Mouse (Mus musculus) cerebral cortex, adult 2 months (tissue): Measurements from ENCODE around the gene Knl1.

Source experiments
- WGBS: fragments of 180-500 bp; shearing (Covaris S2); methylation state at CpG from one replicate; pipeline ENCODE4 v1.1.7; 2018; 5-methylcytosine and 5-hydroxymethylcytosine counted together

The Knl1 gene

DNA sequence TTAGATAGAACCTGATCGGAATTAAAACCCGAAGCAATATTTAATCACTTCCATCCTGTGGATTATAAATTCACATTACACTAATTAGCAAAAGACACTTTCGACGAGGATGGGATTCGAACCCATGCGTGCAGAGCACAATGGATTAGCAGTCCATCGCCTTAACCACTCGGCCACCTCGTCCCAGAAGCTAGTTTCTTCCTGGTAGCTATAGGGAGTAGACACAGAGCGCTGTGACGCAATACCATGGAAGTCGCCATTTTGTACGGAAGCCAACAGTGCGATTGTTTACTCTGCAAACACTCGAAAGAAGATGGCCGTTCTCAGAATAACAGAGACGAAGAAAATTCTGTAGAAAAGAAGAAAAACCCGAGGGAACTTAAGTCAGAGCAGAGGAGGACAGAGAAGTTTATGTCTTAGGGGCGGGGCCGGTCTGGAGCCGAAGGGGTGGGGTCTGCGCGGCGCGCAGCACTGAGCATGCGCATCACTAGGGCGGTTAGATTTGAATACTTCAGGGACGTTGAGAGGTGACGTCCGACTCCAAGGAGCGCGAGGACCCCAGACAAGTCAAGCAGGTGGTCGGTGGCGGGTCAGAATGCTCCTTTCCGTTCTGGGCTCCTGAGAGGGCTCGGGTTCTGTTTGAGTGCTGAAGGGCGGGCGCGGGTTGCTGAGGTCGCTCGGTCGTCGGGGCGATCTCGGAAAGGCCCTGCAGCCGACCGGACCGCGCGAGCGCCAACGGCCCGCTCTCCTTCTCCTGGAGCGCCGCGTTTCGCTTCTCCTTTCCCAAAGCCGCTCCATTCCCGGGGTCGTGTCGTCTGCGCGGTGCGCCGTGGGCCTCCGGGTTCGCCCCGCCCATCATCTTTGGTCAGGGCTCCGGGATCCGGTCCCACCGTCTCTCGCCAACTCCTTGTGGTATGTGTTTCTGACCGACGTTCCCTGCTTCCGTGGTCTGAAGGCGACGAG lies at the start of gene Knl1:
Gene Knl1 (plus strand): TSS at position 471 of the 963 bp plus-strand sequence.
- under 1% methylated on average over 76 of the region's 77 CpGs for WGBS

DNA sequence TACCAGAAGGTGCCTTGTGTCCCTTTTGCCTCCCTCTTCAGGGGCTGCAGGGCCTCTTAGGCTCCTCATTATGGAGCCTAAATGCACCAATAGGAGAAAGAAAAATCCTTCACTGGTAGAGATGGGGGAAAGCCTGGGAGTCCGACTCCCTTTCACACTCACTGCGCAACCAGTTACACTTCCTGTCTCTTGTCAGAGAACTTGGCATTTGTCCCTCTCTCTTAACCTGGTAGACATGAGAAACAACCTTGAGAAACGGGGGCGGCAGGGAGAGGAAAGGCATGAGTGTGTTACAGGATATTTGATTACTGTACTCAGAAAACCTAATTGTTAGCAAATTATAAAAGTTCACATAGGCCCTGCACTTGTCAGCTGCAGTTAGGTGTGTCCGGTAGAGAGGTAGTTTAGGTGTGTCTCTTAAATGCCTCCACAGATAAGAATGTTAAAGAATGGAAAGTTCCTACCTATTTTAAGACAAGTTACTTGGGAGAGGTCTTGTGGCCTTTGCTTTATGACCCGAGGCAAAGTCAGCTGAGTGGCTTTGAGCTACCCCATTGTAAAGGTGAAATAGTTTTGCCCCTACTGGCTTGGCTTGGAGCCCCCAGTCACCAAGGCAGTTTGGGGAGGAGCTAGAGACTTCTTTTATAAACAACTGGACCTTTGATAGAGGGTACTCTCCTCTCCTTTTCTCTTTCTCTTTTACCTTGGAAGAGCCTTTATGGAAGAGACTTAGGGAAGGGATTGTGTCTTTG lies 48.6 kb upstream of the Knl1 start:
- 83% methylated on average over 6 of the region's 6 CpGs for whole genome bisulfite sequencing

DNA sequence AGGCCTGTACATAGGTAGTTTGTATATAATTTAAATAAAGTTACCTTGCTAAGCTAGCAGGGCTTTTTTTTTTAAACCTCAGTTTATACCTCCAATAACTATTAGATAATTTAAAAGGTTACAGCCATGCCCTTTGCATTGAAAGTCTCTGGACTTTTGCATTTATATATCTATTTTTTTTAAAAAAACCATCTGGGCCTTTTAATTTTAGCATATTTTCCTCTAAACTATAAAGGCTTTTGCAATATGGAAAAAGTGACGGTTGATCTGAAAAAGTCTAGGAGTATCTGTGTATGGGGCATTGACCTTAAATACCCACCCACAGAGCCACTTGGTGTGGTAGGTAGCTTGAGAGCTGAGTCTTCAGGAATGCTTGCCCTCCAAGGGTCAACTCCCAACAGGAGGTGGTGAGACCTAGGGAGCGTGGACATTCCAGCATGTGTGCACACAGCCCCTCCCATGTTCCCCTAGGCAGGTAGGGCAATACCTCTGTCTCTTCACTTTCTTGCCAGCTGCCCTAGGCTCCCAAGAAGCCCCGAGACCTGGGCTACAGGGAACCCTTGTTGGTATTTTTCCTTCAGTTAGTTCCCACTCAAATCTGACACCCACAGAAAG lies 47.8 kb upstream of the Knl1 start:
- 77% methylated on average over 3 of the region's 3 CpGs for WGBS

DNA sequence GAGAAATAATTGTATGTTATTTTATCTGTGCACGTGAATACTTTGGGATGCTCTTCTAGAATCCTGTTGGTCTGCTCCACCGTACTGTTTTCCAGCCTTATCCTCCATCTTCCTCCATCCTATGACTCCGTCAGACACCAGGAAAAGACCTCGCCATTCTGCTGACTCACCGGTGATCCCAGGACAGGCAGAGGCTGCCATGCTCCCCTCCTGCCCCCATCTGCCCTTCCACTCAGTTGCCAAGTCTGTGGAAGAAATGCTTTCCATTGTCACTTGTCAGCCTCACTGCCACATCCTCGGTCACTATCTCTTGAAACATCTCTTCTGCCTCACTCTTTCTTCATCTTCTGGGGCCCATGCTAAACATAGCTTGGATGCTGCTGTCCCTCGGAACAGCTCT lies 40.0 kb upstream of the Knl1 start:
- 86% methylated on average over 7 of the region's 7 CpGs for WGBS

DNA sequence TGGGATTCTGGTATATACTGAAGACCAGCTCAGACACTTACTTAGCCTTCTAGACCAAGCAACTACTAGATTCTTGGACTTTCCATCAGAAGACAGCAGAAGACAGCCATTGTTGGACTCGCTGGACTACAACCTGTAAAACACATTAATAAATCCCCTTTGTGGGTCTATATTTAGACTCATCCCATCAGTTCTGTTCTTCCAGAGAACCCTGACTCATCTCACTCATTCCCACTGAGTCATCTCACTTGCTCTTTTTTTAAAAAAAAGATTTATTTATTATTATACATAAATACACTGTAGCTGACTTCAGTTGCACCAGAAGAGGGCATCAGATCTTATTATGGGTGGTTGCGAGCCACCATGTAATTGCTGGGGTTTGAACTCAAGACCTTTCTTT lies 37.5 kb upstream of the Knl1 start:
- 97% methylated on average over 2 of the region's 2 CpGs for WGBS

DNA sequence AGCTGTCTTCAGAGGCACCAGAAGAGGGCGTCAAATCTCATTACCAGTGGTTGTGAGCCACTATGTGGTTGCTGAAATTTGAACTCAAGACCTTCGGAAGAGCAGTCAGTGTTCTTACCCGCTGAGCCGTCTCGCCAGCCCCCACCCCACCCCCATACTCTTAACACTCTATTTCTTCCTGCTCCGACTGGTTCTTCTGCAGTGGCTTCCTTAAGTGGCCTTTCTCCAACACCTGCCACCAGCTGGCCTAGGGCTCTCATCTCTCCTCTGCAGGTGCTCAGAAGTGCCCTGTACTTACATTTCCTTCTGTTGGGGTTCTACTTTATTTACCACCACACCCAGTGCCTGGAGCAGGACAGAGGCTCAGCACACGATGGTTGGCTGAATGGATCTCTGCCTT lies 31.9 kb upstream of the Knl1 start:
- WGBS, result 75% methylated on average over 7 of the region's 7 CpGs

DNA sequence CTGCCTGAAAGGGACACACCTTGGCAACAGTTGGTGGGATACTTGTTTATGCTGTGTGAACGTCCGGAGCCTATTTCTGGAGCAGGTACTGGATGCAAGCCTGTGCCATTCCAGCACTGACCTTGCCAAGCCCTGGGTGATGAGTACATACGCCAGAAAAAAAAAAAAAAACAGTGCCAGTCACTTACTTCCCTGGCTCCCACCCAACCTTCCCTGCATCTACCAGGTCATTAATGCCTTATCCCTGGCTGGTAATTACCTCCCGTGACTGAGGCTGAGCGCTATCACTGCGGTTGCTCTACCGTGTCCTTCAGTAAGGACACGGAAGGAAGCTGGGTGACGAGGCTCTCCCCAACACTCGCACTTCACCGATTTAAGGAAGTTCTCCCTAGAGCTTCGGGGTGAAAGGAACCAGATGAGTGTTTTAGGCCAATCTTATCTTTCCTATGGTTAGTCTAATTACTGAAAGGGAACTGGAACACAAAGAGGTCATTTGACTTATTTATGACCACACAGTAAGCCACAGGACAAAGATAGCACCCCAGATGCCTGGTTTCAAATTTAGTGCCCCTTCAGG lies 31.2 kb upstream of the Knl1 start:
- 70% methylated on average over 12 of the region's 12 CpGs for WGBS

DNA sequence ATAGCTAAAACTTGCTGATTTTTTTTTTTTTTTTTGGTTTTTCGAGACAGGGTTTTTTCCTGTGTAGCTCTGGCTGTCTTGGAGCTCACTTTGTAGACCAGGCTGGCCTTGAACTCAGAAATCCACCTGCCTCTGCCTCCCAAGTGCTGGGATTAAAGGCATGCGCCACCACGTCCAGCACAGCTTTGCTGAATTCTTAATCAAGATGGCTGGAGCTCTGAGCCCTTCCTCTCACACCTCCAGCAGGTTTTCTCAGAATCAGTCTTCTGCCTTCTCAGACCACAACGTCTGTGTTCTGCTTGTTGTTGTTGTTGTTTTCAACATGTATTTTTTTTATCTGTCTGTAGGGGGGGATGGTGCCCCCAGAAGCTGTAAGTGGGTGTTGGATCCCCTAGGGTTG lies 30.6 kb upstream of the Knl1 start:
- WGBS, result 86% methylated on average over 4 of the region's 4 CpGs

DNA sequence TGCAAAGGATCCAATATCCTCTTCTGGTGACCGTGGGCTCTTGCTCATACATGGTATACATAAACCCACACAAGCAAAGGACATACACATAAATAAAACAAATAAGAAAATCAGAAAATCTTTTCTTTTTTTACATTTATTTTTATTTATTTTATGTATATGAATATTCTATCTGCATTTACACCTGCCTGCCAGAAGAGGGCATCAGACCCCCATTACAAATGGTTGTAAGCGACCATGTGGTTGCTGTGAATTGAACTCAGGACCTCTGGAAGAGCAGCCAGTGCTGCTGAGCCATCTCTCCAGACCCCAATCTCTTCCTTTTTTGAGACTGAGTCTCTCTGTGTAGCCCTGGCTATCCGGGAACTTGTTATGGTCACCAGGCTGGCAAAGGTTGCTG lies 29.3 kb upstream of the Knl1 start:
- WGBS, result 95% methylated on average over 3 of the region's 3 CpGs

DNA sequence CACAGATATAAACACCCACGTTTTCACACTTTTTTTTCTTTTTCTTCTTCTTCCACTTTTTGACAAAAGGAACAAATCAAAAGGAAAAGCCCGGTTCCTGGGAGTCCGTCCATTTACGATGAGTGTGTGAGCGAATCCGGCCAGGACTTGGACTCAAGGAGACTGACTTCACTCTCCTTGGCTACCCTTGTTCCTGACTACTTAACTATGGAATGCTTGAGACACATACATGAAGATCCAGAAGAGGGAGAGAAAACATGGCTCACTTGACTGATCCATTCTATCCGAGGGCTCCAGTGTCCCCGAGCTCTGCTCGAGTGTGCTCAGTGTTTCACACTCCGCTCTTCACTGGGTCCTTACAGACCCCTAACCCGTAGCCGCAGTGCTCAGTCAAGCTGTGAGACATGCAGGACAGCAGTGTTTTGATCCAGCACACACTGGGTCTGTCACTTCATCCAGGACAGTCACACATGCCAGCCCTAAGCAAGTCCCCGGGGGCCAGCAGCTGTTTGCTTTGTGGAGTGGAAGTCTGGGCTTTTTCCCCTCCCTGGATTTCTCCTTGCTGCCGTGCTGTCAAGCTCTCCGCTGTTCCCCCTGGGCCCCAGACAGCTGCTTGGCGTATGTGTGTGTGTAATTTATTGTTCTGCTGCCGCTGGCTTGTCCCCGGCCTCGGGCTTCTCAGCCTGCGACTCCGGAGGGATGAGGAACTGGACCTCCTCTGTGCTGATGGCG lies 28.4 kb upstream of the Knl1 start:
- WGBS, result 58% methylated on average over 22 of the region's 22 CpGs

DNA sequence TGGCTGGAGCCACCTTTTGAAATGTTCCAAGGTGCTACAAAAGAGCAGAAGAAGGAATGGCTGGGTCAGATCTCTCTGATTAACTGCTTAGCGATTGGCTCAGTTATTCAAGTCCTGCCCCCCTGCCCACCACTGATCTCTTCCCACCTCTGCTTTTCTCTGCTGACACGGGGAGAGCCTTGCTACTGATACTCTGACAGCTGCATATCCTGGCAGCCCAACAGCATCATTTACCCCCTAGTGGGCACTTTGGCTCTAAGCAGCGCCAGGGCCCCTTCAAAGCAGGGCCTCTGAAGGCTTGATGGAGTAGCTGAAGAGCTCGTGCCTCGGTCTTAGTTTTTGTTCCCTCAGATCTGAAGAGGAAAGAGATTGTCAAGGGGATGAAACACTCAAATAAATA lies 27.8 kb upstream of the Knl1 start:
- WGBS, result 58% methylated on average over 5 of the region's 5 CpGs

DNA sequence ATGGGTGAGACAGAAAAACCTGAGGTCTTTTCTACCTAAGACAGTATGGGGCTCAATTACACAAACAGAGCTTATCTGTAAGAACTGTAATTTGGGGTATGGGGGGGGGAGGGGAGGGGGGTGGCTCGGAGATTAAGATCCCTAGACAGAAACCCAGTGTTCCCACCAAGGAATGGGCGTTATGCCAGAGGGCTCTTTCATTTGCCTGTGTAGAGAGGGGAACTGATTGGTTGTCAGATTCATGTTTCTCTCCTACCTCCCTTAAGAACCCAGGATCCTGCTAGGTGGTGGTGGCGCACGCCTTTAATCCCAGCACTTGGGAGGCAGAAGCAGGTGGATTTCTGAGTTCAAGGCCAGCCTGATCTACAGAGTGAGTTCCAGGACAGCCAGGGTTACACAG lies 27.4 kb upstream of the Knl1 start:
- WGBS, result 54% methylated on average over 4 of the region's 4 CpGs

DNA sequence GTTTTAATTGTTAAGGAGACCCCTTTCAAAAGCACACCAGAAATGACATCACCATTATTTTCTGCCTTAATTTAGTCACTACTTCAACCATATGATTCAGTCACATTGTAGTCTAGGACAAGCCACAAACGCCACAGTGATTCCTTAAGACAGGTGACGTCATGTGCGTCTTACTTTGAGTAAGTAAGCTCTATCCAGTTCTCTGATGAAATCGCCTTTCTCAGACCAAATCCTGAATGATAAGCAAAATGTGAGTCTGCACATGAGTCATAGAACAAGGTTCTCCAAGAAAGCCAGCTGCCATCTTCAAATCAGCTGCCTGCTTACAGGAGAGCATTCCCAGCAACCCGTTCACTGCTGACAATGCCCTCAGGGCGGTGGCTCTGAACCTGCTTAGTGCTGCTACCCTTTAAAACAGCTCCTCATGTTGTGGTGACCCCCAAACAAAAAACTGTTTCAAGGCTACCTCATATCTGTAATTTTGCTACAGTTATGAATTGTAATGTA lies 23.7 kb upstream of the Knl1 start:
- WGBS, result 85% methylated on average over 6 of the region's 6 CpGs

DNA sequence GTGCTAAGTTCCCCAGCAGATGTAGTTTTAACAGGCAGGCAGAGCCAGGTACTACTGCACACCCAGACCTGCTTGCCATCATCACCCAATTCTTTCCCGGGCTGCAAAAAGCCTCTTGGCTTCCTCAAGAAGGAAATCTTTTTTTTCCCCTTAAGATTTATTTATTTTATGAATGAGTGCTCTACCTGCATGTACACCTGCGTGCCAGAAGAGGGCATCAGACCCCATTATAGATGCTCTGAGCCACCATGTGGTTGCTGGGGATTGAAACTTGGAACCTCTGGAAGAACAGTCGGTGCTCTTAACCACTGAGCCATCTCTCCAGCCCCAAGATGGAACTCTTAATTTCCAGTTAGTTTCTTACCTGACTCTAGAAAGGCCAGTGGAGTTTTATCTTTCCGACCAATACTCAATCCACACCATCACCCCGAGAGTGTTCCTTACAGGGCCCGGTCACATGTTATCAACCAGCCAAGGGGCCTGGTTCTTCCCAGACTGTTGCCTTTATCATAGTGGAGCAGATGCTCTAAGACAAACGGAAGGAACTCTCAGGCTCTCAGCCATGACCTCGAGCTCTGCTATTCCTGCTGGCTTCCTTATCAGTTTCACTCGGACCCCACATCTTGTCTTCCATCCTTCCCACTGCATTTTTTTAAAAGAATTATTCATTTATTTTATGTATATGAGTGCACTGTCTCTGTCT lies 22.2 kb upstream of the Knl1 start:
- 74% methylated on average over 9 of the region's 9 CpGs for WGBS

DNA sequence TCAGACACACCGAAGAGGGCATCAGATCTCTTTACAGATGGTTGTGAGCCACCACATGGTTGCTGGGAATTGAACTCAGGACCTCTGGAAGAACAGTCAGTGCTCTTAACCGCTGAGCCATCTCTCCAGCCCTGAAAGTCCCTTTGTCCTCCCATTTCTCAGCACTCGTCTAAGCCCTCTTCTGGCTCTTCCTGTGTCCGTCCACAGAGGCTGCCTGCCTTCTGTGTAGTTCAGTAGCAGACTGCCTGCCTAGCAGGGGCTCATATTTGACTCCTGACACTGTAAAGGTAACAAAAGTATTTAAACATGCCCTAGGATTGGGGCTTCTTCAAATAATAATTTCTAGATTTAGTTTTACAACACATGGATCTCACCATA lies 21.7 kb upstream of the Knl1 start:
- 79% methylated on average over 4 of the region's 4 CpGs for WGBS

DNA sequence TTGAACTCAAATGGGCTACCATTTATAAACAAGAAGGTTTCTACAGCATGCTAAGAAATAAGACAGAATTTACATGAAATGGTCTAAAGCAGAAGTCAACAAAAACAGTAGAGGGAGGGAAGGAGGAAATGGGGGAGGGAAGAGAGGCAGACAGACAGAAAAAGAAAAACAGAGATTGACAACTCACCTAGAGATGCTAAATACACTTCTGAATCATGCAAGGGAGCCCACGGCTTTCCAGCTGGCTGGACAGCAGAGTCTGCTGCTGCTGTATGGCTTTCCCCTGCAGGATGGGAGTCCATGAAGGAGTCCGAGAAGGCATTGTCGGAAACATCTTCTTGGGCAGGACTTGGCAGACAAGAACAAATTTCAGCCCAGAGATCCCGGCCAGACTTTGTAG lies 20.0 kb upstream of the Knl1 start:
- WGBS, result 89% methylated on average over 4 of the region's 4 CpGs

DNA sequence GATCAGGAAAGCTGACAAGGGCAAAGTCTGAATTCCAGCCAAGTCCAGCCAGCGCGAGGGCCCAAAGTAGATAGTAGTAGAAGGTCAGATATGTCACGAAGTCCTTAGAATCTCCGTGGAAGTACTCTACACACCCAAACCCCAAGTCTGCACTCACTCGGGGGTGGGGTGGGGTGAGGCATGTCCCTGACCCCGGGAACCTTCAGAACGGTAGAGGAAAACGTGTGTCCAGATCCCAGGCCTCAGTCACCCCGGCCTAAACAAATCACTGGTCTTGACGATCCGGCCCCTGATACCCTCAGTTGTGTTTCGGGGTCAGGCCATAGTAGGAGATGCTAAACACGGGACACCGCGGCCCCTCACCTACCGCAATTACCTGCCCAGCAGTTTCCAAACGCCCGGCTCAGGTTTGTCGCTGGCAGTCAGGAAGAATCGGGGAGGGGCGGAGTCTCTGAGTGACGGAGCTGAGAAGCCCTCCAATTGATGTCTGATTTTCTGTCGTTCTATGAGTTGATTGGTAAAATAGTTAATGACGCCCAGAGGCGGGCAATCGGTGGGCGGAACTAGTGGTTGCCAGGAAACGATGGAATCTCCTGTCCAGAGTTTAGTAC lies 17.9 kb upstream of the Knl1 start, which contains the start of gene Ccdc32:
Gene Ccdc32 (minus strand): TSS at position 453 of the 611 bp plus-strand sequence.
- under 1% methylated on average over 28 of the region's 28 CpGs for WGBS

DNA sequence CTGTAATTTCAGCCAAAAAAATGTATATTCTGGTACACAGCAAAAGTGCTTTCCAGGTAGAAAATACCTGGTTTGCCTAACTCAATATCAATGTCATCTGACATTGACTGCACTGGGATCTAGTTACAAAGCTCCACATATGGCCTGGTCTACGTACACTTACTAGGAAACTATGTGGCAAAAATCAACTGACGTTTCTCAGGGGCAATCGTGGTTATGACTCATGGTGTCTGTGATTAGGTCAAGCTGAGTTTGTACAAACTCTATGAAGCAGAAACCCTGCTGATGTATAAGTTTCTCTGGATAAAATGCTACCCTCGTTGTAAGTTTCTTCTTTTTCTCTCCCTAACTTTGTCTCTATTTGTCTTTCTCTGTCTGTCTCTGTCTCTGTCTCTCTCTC lies 14.7 kb upstream of the Knl1 start:
- WGBS, result 72% methylated on average over 4 of the region's 4 CpGs

DNA sequence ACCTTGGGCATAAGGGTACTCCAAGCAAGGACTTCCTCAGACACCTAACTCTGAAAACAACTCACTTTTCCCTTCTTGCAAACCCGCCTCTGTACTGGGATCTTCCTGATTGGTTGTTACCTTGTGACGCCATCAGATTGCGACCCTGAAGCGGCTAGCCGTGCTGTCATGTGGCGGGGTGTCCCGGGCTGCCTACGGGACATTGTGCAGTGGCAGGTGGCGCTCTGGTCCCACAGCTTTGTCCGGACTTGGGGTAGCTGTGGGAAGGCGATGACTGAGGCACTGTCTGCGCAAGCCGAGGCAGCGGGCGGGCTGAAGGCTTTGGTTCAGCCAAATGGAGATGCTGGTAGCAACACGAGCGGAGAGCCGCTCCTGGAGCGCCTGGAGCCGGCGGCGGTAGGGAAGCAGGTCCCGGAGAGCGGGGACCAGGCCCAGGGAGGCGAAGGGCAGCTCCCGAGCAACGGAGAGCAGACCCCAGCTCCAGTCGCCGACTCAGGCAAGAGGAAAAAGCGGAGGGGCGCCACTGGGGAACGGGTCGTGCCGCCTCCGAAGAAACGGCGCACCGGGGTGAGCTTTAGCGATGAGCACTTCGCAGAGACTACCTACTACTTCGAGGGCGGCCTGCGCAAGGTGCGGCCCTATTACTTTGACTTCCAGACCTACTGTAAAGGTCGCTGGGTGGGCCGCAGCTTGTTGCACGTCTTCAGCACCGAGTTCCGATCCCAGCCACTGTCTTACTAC lies 12.1 kb upstream of the Knl1 start, which contains the start of gene Rpusd2:
Gene Rpusd2 (plus strand): TSS at position 135 of the 741 bp plus-strand sequence.
- under 1% methylated on average over 49 of the region's 49 CpGs for WGBS
